Mouse (Mus musculus) layer of hippocampus, adult 8-10 months (tissue): ENCODE measurements at regions not wholly inside any gene's neighbourhood (a gene's known extent, or its start where the extent isn't known, plus 50 kb on each side); places are given as distances from the start of the nearest gene placed in this dataset.

Experiments
- DNase-seq, 2 experiments: peaks; one replicate each; pipeline ENCODE4 v3.0.0; 2022; ENCODE audit warnings: low spot score in 2 of 2

- no peak for DNase-seq
Observed at GRCm38 (mm10) chr10:111782195-111782810, 190.2 kb upstream of the Krr1 start.

GRCm38 (mm10) chr10:111783496-111783895 lies 189.0 kb upstream of the Krr1 start:
- DNase-seq, result no peak

- no peak for DNase-seq
Observed at GRCm38 (mm10) chr10:111784065-111784853, 188.2 kb upstream of the Krr1 start.

GRCm38 (mm10) chr10:111787175-111787574 lies 185.3 kb upstream of the Krr1 start:
- no peak for DNase-seq

GRCm38 (mm10) chr10:111789264-111789663 lies 183.2 kb upstream of the Krr1 start:
- no peak for DNase-seq

GRCm38 (mm10) chr10:111790911-111791310 lies 181.6 kb upstream of the Krr1 start:
- DNase-seq, result no peak

- DNase-seq, result no peak
Observed at GRCm38 (mm10) chr10:111795056-111795455, 177.4 kb upstream of the Krr1 start.

GRCm38 (mm10) chr10:111795756-111796155 lies 176.7 kb upstream of the Krr1 start:
- no peak for DNase-seq

- DNase-seq, result no peak
Observed at GRCm38 (mm10) chr10:111798851-111799281, 173.6 kb upstream of the Krr1 start.

- no peak for DNase-seq
Observed at GRCm38 (mm10) chr10:111799850-111800589, 172.4 kb upstream of the Krr1 start.

- DNase-seq, result no peak
Observed at GRCm38 (mm10) chr10:111800590-111800935, 171.9 kb upstream of the Krr1 start.

GRCm38 (mm10) chr10:111801021-111801793 lies 171.3 kb upstream of the Krr1 start:
- no peak for DNase-seq

GRCm38 (mm10) chr10:111801794-111802359 lies 170.6 kb upstream of the Krr1 start:
- no peak for DNase-seq

GRCm38 (mm10) chr10:111806333-111806732 lies 166.1 kb upstream of the Krr1 start:
- no peak for DNase-seq

- no peak for DNase-seq
Observed at GRCm38 (mm10) chr10:111806916-111807315, 165.5 kb upstream of the Krr1 start.

GRCm38 (mm10) chr10:111813736-111814135 lies 158.7 kb upstream of the Krr1 start:
- DNase-seq, result no peak

- DNase-seq, result no peak
Observed at GRCm38 (mm10) chr10:111814648-111815047, 157.8 kb upstream of the Krr1 start.

- no peak for DNase-seq
Observed at GRCm38 (mm10) chr10:111815160-111815559, 157.3 kb upstream of the Krr1 start.

- DNase-seq, result no peak
Observed at GRCm38 (mm10) chr10:111815821-111816599, 156.5 kb upstream of the Krr1 start.

- no peak for DNase-seq
Observed at GRCm38 (mm10) chr10:111819755-111820451, 152.6 kb upstream of the Krr1 start.
